Mouse (Mus musculus): ENCODE data around the gene Atad5. TPM values are rescaled to one million over a fixed set of nuclear protein-coding genes. Genes with fewer than 3 reads are reported as not detected.
"Not testable (repeated sequence)": the region's sequence is repeated elsewhere in the genome, so short reads cannot be mapped to it uniquely, and the experiment has no call there.

The Atad5 gene
- polyA plus RNA-seq, 1 experiment = 11.4 TPM

GRCm38 (mm10) chr11:80171884-80172283 lies 82.7 kb downstream of the Atad5 start:
- no peak overlapping the region for H3K27ac ChIP-seq (ENCODE audit: insufficient read depth, low read length)
- no peaks in the 10 kb centered on the region for H3K4me1 ChIP-seq (ENCODE audit: control insufficient read depth, insufficient read depth, low read length)
- TF ChIP-seq CTCF (IDR thresholded peaks at IDR 0.05; ENCODE audit: borderline replicate concordance, insufficient read depth, low read length) = no peak
- TF ChIP-seq POLR2A (IDR thresholded peaks at IDR 0.05; ENCODE audit: low read depth, low read length) = no peak
- H3K4me3 ChIP-seq (ENCODE audit: insufficient read depth, low read length) = no peak overlapping the region

- Histone ChIP-seq H3K4me3 (ENCODE audit: insufficient read depth, low read length) (no peak overlapping the region), H3K27ac (ENCODE audit: insufficient read depth, low read length) (no peak overlapping the region)
Measured at GRCm38 (mm10) chr11:80173963-80174670, 84.9 kb downstream of the Atad5 start.

DNA sequence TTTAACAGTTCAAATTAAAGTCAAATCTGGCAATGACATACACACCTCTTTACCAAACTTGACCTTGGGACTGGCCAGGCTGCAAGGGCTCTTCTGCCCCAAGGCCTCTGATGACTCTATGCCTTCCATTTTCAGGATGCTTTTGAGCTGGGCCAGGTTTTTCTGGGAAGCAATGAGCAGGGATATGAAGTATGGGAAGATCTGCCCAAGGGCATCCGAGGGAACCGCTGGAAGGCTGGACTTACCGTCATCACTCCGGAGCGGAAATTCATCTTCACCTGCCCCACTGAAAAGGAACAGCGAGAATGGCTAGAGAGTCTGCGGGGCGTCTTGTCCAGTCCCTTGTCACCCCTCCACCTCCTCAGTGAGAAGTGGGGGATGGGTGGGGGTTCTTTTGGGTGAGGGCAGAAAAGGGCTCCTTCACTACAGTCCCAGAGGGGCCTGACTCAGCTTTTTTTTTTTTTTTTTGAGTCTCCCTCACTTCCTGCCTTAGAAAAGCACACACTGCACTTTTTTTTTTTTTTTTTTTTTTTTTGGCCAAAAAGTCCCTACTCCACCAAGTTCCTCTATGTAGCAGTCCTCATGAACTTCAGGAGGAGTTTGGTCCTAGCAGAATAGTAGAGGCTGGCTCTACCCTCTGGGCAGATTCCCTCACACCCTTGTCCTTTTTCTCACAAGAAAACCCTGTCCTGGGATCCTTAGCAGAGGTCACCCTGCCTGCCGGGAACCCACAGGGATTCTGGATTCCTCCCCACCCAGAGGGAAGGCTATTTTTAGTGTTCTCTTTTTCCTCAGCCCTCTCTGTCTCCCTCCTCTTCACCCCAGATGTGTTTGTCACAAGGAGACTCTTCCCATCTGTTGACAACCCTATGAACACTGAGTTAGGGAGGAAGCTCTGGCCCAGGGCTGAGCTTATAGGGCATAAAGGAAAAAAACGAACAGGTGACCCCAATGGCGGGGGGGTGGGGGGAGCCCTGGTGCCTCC lies 88.0 kb downstream of the Atad5 start:
- TF ChIP-seq POLR2A (IDR thresholded peaks at IDR 0.05; ENCODE audit: low read depth, low read length) (no peak), CTCF (IDR thresholded peaks at IDR 0.05; ENCODE audit: borderline replicate concordance, insufficient read depth, low read length) (no peak)
- 0 out of 2 replicates have a peak, but pooled peaks cover 3% of the 10 kb centered on the region for H3K4me1 ChIP-seq (ENCODE audit: control insufficient read depth, insufficient read depth, low read length)
- H3K27ac ChIP-seq (ENCODE audit: insufficient read depth, low read length) = no peak overlapping the region
- H3K4me3 ChIP-seq (ENCODE audit: insufficient read depth, low read length) = no peak overlapping the region

More at GRCm38 (mm10) chr11:80173963-80174670, 84.9 kb downstream of the Atad5 start:
- TF ChIP-seq CTCF (IDR thresholded peaks at IDR 0.05; ENCODE audit: borderline replicate concordance, insufficient read depth, low read length) (no peak), POLR2A (IDR thresholded peaks at IDR 0.05; ENCODE audit: low read depth, low read length) (no peak)
- 0 out of 2 replicates have a peak, but pooled peaks cover 3% of the 10 kb centered on the region for H3K4me1 ChIP-seq (ENCODE audit: control insufficient read depth, insufficient read depth, low read length)

DNA sequence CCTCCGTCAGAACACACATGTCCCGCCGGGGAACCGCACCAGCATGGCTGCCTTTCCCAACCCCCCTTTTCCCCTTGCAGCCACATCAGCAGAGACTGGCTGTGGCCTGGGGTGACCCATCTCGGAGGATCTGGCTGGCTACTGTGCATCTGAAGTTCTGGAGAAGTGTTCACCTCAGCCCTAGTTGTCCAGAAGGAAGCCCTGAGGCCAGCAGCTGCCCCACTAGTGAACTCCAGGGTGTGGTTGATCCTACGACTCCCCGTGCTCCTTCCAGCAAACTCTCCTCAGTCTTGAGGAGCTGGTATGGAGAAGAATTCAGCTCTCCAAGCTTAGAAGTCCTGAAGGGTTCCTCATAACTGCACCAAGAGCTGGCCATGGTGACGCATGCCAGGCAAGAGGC lies 89.1 kb downstream of the Atad5 start:
- no peak overlapping the region for H3K27ac ChIP-seq (ENCODE audit: insufficient read depth, low read length)
- TF ChIP-seq CTCF (IDR thresholded peaks at IDR 0.05; ENCODE audit: borderline replicate concordance, insufficient read depth, low read length) (no peak), POLR2A (IDR thresholded peaks at IDR 0.05; ENCODE audit: low read depth, low read length) (no peak)
- H3K4me3 ChIP-seq (ENCODE audit: insufficient read depth, low read length) = no peak overlapping the region

DNA sequence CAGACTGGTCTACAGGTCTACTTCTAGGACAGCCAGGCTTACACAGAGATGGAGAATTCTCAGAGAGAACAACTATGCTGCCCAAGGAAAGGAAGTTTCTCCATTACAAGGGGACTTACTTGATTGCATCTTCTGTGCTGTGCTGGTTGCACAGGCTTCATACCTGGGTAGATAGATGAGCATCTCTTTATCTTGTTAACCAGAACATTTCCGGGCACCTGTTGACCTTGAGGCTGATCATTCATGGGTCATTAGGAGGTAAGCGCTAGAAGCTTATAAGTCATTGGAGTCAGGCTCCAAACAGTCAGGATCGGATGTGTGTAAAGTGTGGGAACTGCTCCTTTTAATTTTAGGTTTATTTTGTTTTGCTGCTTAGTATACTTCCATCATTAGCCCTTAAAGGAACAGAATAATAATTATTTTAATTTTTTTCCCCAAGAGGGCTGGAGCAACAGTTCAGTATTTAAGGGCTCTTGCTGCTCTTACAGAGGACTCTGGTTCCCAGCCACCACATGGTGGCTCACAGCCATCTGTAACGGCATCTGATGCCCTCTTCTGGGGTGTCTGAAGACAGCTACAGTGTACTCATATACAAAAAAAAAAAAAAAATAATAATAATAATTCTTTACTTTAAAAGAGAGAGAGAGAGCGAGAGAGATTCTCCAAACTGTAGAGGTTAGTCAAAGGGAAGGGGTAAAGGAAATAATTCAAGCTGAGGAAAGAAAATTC lies 92.0 kb downstream of the Atad5 start:
- Histone ChIP-seq H3K4me3 (ENCODE audit: insufficient read depth, low read length) (no peak overlapping the region), H3K27ac (ENCODE audit: insufficient read depth, low read length) (no peak overlapping the region), H3K4me1 (ENCODE audit: control insufficient read depth, insufficient read depth, low read length) (peaks cover 3% of the 10 kb centered on the region; the same call in 1 of the 2 replicates)
- TF ChIP-seq CTCF (IDR thresholded peaks at IDR 0.05; ENCODE audit: borderline replicate concordance, insufficient read depth, low read length) = no peak
- TF ChIP-seq POLR2A (IDR thresholded peaks at IDR 0.05; ENCODE audit: low read depth, low read length) = no peak

More for the DNA sequence above, 89.1 kb downstream of the Atad5 start:
- H3K4me1 ChIP-seq (ENCODE audit: control insufficient read depth, insufficient read depth, low read length) = 0 out of 2 replicates have a peak, but pooled peaks cover 3% of the 10 kb centered on the region

DNA sequence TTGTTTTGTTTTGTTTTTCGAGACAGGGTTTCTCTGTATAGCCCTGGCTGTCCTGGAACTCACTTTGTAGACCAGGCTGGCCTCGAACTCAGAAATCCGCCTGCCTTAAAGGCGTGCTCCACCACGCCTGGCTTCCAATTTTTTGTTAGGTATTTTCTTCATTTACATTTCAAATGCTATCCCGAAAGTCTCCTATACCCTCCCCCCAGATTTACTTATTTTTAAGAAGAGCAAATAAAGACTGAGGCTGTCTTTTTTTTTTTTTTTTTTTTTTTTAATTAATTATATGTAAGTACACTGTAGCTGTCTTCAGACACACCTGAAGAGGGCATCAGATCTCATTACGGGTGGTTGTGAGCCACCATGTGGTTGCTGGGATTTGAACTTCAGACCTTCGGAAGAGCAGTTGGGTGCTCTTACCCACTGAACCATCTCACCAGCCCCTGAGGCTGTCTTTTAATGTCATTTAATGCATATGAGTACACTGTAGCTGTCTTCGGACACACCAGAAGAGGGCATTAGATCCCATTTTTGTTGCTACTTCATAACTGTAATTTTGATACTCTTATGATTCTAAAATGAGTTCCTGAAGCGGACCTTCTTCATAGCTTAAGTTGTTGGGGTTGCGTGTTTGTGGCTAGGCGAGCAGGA lies 94.0 kb downstream of the Atad5 start:
- H3K4me1 ChIP-seq (ENCODE audit: control insufficient read depth, insufficient read depth, low read length) = not testable (repeated sequence)
- peak overlapping the region; percentile 28; the same call in 1 of the 2 replicates for H3K27ac ChIP-seq (ENCODE audit: insufficient read depth, low read length)
- peak overlapping the region; percentile 18 for H3K4me3 ChIP-seq (ENCODE audit: insufficient read depth, low read length)

DNA sequence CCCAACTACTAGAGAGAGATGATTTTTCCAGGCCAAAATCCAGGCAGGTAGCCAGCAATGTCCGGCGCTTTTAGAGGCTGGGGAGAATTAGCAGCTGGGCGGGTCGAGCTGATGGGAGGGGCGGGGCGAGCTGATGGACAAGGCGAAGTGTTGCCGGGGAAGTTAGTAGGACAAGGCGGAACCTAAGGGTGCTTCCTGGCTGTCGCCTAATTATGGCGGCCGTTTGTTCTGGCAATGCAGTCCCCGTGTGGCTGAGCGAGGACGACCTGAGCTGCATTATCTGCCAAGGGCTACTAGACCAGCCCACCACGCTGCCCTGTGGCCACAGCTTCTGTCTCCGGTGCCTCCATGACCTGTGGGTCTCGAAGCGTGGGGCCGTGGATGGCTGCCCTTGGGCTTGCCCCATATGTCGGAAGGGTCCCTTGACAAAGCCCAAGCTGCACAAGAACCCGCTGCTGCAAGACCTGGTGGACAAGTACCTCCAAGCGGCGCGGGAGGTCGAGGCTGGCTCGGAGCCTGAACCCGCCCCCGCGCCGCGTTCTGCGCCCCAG lies 94.6 kb downstream of the Atad5 start, which contains the start of gene Rnf135:
Rnf135 (plus strand) TSS at position 147 of the 551 bp plus-strand sequence.
- Histone ChIP-seq H3K4me1 (ENCODE audit: control insufficient read depth, insufficient read depth, low read length) (no peaks in the 10 kb centered on the region; the same call in 1 of the 2 replicates), H3K4me3 (ENCODE audit: insufficient read depth, low read length) (peak within 1 kb of the TSS; percentile 82), H3K27ac (ENCODE audit: insufficient read depth, low read length) (peak within 1 kb of the TSS; percentile 56)
- TF ChIP-seq CTCF (IDR thresholded peaks at IDR 0.05; ENCODE audit: borderline replicate concordance, insufficient read depth, low read length) (no peak), POLR2A (IDR thresholded peaks at IDR 0.05; ENCODE audit: low read depth, low read length) (peak; percentile 97)

DNA sequence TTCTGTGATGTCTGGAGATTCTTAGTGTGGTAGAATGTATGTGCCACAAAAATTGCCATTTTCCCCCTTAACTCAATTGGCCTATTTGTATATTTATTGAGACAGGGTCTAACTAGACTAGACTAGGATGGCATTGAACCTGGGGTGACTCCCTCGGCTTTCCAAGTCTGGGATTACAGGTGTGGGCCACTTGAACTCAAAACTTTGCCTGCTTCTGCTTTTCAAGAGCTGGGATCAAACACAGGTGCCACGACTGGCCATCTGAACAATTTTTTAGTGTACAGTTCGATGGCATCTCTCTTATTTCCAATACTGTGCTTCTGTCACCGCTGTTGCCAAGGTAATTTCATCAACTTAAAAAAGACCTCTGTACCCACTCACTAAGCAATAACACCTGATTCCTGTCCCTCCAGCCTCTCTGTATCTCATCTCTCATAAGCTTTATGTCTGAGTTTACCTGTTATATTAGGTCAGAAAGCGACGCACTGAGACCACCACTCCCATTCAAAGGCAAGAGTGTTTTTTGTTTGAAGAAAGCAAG lies 95.4 kb downstream of the Atad5 start:
- no peaks in the 10 kb centered on the region; the same call in 1 of the 2 replicates for H3K4me1 ChIP-seq (ENCODE audit: control insufficient read depth, insufficient read depth, low read length)
- TF ChIP-seq CTCF (IDR thresholded peaks at IDR 0.05; ENCODE audit: borderline replicate concordance, insufficient read depth, low read length) = no peak
- no peak for TF ChIP-seq POLR2A (IDR thresholded peaks at IDR 0.05; ENCODE audit: low read depth, low read length)
- no peak overlapping the region for H3K27ac ChIP-seq (ENCODE audit: insufficient read depth, low read length)
- H3K4me3 ChIP-seq (ENCODE audit: insufficient read depth, low read length) = peak overlapping the region; percentile 82

Other genes starting within 250 kb of the Atad5 start
- 34.9 and 38.4 TPM in 2 replicates for gene Utp6, start 127.0 kb upstream of the Atad5 start, polyA plus RNA-seq (2011; ENCODE audit: insufficient read length, low read depth, missing spikeins)
- 50.9 and 63.6 TPM in 2 replicates for gene Suz12, start 96.3 kb upstream of the Atad5 start, polyA plus RNA-seq (2011; ENCODE audit: insufficient read length, low read depth, missing spikeins)
- 20.7 and 27.2 TPM in 2 replicates for gene Crlf3, start 8.4 kb upstream of the Atad5 start, polyA plus RNA-seq (2011; ENCODE audit: insufficient read length, low read depth, missing spikeins)
- 13.9 and 16.6 TPM in 2 replicates for gene Tefm, start 52.8 kb downstream of the Atad5 start, polyA plus RNA-seq (2011; ENCODE audit: insufficient read length, low read depth, missing spikeins)
- gene Adap2, start 64.7 kb downstream of the Atad5 start, polyA plus RNA-seq (2011; ENCODE audit: insufficient read length, low read depth, missing spikeins) = not detected in 2 replicates
- gene Rnf135, start 94.5 kb downstream of the Atad5 start, polyA plus RNA-seq (2011; ENCODE audit: insufficient read length, low read depth, missing spikeins) = 7.5 and 8.0 TPM in 2 replicates
- 53.8 and 65.6 TPM in 2 replicates for gene Rhot1, start 119.6 kb downstream of the Atad5 start, polyA plus RNA-seq (2011; ENCODE audit: insufficient read length, low read depth, missing spikeins)
- 1.3 and 1.8 TPM in 2 replicates for gene Rhbdl3, start 211.5 kb downstream of the Atad5 start, polyA plus RNA-seq (2011; ENCODE audit: insufficient read length, low read depth, missing spikeins)